Mouse (Mus musculus) cortical plate, adult 2 months (tissue): Measurements from ENCODE around the gene Gemin8.

Experiments used
- CTCF ChIP-seq: fragments of 200-500 bp; IDR thresholded peaks from 2 replicates; pipeline ENCODE4 v1.5.1; 2011; ENCODE audit warnings: mild to moderate bottlenecking, control low read depth, low read length; ENCODE audit not compliant: insufficient read depth; ENCODE audit errors: extremely low read depth
- POLR2A ChIP-seq: fragments of 200-500 bp; IDR thresholded peaks from 2 replicates; pipeline ENCODE4 v1.6.1; 2011; ENCODE audit warnings: mild to moderate bottlenecking, low read length, control low read depth; ENCODE audit not compliant: insufficient read depth; ENCODE audit errors: extremely low read depth

- TF ChIP-seq CTCF (no peak), POLR2A (no peak)
Measured at GRCm38 (mm10) chrX:166162773-166163172, 7.5 kb upstream of the Gemin8 start.
